Mouse (Mus musculus) lung, postnatal 0 days (tissue): ENCODE measurements around the gene Mrrf. TPM values are rescaled to one million over a fixed set of nuclear protein-coding genes. Genes with fewer than 3 reads are reported as not detected.
"Not testable (repeated sequence)": the region's sequence is repeated elsewhere in the genome, so short reads cannot be mapped to it uniquely, and the experiment has no call there.

ENCODE experiments used
- ATAC-seq: fragments of 200-750 bp; cut with Nextera tagmentation; 2 replicates; pipeline ENCODE4 v1.8.0; 2017; ENCODE audit warnings: moderate library complexity
- DNase-seq: peaks from one replicate; pipeline ENCODE4 v3.0.0-alpha.2; 2016; ENCODE audit warnings: low spot score
- H3K27ac ChIP-seq: fragments of 300-500 bp; sonication (generic); 2 replicates; pipeline ENCODE4 v1.5.1; 2014; ENCODE audit warnings: antibody characterized with exemption, mild to moderate bottlenecking, low read length, mixed read lengths
- H3K27me3 ChIP-seq: fragments of 300-500 bp; sonication (generic); replicated peaks from 2 replicates; pipeline ENCODE4 v1.6.1; 2014; ENCODE audit warnings: low read length, mixed read lengths; ENCODE audit not compliant: insufficient read depth
- H3K36me3 ChIP-seq: fragments of 300-500 bp; sonication (generic); 2 replicates; pipeline ENCODE4 v1.6.1; 2014; ENCODE audit warnings: low read length, mixed read lengths; ENCODE audit not compliant: insufficient read depth
- H3K4me1 ChIP-seq: fragments of 300-500 bp; sonication (generic); 2 replicates; pipeline ENCODE4 v1.6.1; 2014; ENCODE audit warnings: antibody characterized with exemption, low read depth, low read length, mixed read lengths; ENCODE audit not compliant: insufficient read depth
- H3K4me2 ChIP-seq: fragments of 300-500 bp; sonication (generic); replicated peaks from 2 replicates; pipeline ENCODE4 v1.6.1; 2014; ENCODE audit warnings: low read depth, mild to moderate bottlenecking, low read length, moderate library complexity, mixed read lengths
- H3K4me3 ChIP-seq: fragments of 300-500 bp; sonication (generic); 2 replicates; pipeline ENCODE4 v1.5.1; 2014; ENCODE audit warnings: low read depth, low read length
- H3K9ac ChIP-seq: fragments of 300-500 bp; sonication (generic); replicated peaks from 2 replicates; pipeline ENCODE4 v1.6.1; 2014; ENCODE audit warnings: low read depth, mild to moderate bottlenecking
- H3K9me3 ChIP-seq: fragments of 300-500 bp; sonication (generic); 2 replicates; pipeline ENCODE4 v1.6.1; 2016; ENCODE audit warnings: low read length, mixed read lengths
- CTCF ChIP-seq: IDR thresholded peaks from 2 replicates; pipeline ENCODE4 v1.5.1; 2016; ENCODE audit warnings: antibody characterized with exemption, mild to moderate bottlenecking
- EP300 ChIP-seq: IDR thresholded peaks from 2 replicates; pipeline ENCODE4 v1.6.1; 2016; ENCODE audit warnings: antibody characterized with exemption, mild to moderate bottlenecking, control low read depth
- WGBS: fragments of 180-500 bp; shearing (Covaris S2); extraction: QIAGEN DNeasy Blood & Tissue Kit; methylation state at CpG from one replicate; pipeline ENCODE4 v1.1.7; 2014; 5-methylcytosine and 5-hydroxymethylcytosine counted together
- polyA plus RNA-seq: library from polyadenylated mRNA; unstranded; fragments of >200 nt; fragmentation: Nextera tagmentation; extraction: Ambion mirVana; gene quantifications from 2 replicates; pipeline ENCODE4 v1.2.1, GENCODE M21; 2015

Gene Mrrf
- polyA plus RNA-seq, 1 experiment from 2014 or later, result 24.2 TPM

DNA sequence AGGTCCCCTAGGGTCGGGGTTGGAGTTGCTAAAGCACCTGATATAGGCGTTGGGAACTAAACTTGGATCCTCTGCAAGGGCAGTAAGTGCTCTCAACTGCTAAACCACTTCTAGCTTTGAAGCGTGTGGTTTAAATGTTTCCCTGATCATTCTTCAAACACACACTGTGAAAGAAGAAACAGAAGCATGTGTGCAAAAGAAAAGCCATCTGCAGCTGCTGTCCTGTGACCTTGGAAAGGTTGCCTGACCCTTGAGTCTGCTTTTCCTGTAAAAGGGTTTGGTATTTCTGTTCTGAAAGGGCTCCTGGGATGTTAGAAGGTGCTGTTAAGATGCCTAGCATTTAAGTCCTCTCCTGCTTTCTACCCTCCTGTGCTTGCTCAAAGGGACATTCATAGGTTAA, 43.3 kb downstream of the Mrrf start:
- WGBS, result 40% methylated on average over 3 of the region's 3 CpGs
- Histone ChIP-seq H3K4me2 (no peak overlapping the region), H3K9ac (no peak overlapping the region), H3K36me3 (no peaks in the 10 kb centered on the region), H3K9me3 (no peaks in the 10 kb centered on the region), H3K4me1 (0 out of 2 replicates have a peak, but pooled peaks cover 4% of the 10 kb centered on the region), H3K27me3 (no peaks in the 10 kb centered on the region), H3K27ac (no peak overlapping the region), H3K4me3 (no peak overlapping the region)
- no peak for ATAC-seq
- no peak for DNase-seq
- no peak for TF ChIP-seq CTCF

DNA sequence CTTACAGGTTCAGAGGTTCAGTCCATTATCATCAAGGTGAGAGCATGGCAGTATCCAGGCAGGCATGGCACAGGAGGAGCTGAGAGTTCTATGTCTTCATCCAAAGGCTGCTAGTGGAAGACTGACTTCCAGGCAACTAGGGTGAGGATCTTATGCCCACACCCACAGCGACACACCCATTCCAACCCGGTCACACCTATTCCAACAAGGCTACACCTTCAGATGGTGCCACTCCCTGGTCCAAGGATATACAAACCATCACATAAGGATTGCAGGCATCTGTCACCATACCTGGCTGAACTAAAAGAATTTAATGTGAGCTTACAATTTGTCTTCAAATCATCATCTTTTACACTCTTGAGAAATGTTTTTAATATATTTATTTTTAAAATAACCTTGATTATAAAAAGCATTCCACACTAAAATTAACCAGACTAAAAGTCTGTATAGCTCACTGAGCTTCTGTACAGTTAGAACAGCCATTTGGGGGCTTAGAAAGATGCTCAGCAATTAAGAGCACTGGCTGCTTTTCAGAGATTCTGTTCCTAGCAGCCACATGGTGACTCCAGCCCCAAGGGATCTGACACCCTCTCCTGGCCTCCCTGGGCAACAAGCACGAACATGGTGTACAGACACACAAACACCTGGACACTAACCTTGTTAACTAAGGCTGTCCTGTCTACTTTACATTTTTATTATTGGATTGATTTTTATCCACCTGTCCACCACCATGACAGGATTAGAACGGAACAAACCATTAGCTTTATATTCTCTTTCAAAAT, 45.6 kb downstream of the Mrrf start:
- H3K9ac ChIP-seq, H3K36me3 ChIP-seq, H3K4me1 ChIP-seq, H3K9me3 ChIP-seq, H3K4me2 ChIP-seq, H3K4me3 ChIP-seq, DNase-seq, ATAC-seq, H3K27ac ChIP-seq, H3K27me3 ChIP-seq: not testable (repeated sequence)
- WGBS, result 87% methylated on average over 4 of the region's 4 CpGs

DNA sequence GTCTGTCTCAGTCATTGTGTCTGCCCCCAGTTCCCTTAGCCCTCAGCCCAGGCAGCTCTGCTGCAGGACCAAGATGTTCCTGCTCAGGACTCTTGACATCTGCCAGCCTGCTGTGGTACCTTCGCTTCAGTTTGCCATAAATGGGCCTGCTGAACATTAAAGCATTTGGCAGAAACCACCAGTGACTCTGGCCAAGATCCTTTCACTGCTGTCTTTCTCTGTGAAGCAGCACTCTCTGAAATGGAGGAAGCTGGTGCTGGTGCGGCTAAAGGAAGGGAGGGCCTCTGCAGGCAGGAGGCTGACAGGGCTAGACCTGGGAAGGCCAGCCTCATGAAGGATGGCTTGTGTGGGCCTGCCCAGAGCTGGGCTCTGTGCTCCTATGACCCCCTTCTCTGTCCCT, 47.1 kb downstream of the Mrrf start:
- Histone ChIP-seq H3K4me3 (no peak overlapping the region), H3K27ac (no peak overlapping the region), H3K9ac (no peak overlapping the region), H3K9me3 (no peaks in the 10 kb centered on the region), H3K4me2 (no peak overlapping the region), H3K27me3 (no peaks in the 10 kb centered on the region), H3K36me3 (no peaks in the 10 kb centered on the region), H3K4me1 (0 out of 2 replicates have a peak, but pooled peaks cover 4% of the 10 kb centered on the region)
- WGBS, result 48% methylated on average over 2 of the region's 2 CpGs
- ATAC-seq (no peak), DNase-seq (no peak)
- TF ChIP-seq EP300 (no peak), CTCF (no peak)

DNA sequence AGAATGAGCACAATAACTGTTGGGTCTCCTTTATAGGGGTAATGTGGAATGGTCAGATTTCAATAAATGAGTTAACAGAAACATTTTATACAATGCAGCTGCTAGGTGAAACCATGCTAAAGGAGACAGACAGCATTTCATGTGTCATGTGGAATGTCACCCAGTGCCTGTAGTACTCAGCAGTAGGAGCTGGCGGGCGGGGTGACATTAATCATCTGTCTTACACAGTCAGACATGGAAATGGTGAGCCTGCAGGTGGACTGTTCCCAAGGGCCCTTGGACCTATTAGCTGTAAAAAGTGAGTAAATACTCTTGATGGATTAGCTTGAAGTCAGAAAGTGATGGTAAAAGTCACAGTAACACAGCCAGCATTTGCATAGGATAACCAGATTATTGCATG, 48.0 kb downstream of the Mrrf start:
- no peak overlapping the region for H3K27ac ChIP-seq

DNA sequence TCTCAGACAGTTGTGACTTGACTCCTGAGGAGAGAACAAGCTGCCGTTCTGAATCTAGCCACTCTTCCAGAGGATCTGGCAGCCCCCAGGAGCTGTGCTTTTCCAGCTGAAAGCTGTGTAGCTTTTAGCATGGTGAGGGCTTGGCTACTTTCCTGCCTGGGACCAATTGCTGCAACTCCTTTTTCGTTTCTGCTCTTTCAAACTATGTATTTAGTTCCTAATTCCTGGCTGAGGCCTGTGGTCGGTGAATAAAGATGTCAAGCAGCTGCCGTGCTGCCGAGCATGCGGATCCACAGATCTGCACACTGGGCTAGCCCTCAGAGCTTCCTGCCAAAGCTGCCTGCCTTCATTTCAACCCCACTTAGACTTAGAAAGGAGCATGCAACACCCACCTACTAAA, 48.7 kb downstream of the Mrrf start:
- Histone ChIP-seq H3K27me3 (no peaks in the 10 kb centered on the region), H3K36me3 (no peaks in the 10 kb centered on the region), H3K9me3 (no peaks in the 10 kb centered on the region), H3K27ac (peak overlapping the region; percentile 4), H3K4me2 (no peak overlapping the region), H3K4me3 (no peak overlapping the region), H3K9ac (no peak overlapping the region), H3K4me1 (0 out of 2 replicates have a peak, but pooled peaks cover 4% of the 10 kb centered on the region)
- DNase-seq (peak; percentile 71), ATAC-seq (peak; percentile 65)
- 54% methylated on average over 6 of the region's 6 CpGs for WGBS
- no peak for TF ChIP-seq CTCF
- TF ChIP-seq EP300, result peak; percentile 21; the same call in 1 of the 2 replicates

More for the DNA sequence above, 48.0 kb downstream of the Mrrf start:
- no peaks in the 10 kb centered on the region for H3K9me3 ChIP-seq
- no peak for ATAC-seq
- no peak overlapping the region for H3K4me3 ChIP-seq
- H3K4me1 ChIP-seq, result 0 out of 2 replicates have a peak, but pooled peaks cover 4% of the 10 kb centered on the region
- DNase-seq, result no peak
- WGBS, result 83% methylated on average over 2 of the region's 2 CpGs
- H3K9ac ChIP-seq, result no peak overlapping the region
- TF ChIP-seq EP300, result no peak
- TF ChIP-seq CTCF, result no peak
- H3K4me2 ChIP-seq, result no peak overlapping the region
- H3K36me3 ChIP-seq, result no peaks in the 10 kb centered on the region
- no peaks in the 10 kb centered on the region for H3K27me3 ChIP-seq

DNA sequence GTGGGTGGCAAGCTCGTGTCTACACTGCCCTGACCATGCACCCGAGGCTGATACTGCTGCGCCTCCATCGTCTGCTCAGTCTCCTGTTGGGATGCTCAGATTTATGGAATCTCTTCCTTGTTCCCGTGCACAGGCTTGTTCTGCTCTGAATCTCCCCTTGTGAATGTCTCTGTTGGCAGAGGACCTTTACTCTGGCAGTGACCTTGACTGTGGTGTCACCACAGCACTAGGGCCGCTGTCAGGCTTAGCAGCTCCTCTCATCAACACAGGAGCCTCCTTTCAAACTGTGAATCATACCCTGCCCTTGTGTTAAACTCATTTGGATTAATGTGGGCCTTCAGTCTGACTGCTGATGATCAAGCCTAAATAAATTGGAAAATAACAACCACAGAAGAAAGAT, 53.0 kb downstream of the Mrrf start:
- H3K27ac ChIP-seq, result not testable (repeated sequence)

More for the DNA sequence above, 53.0 kb downstream of the Mrrf start:
- H3K4me1 ChIP-seq, H3K9me3 ChIP-seq, H3K4me3 ChIP-seq, DNase-seq, H3K36me3 ChIP-seq, H3K4me2 ChIP-seq, ATAC-seq, H3K27me3 ChIP-seq, H3K9ac ChIP-seq: not testable (repeated sequence)
- WGBS, result 83% methylated on average over 6 of the region's 6 CpGs
